Mouse (Mus musculus) liver, embryonic 16.5 days (tissue): ENCODE data around the gene Traf7. TPM values are rescaled to one million over a fixed set of nuclear protein-coding genes. Genes with fewer than 3 reads are reported as not detected.
A peak's percentile ranks its signal among the peaks of the same experiment; 100 is the strongest.

ENCODE experiments used
- ATAC-seq: fragments of 200-750 bp; cut with Nextera tagmentation; 2 replicates; pipeline ENCODE4 v1.8.0; 2017; ENCODE audit warnings: low read depth, mild to moderate bottlenecking, moderate number of reproducible peaks, moderate library complexity
- H3K27ac ChIP-seq: fragments of 300-500 bp; sonication (generic); 2 replicates; pipeline ENCODE4 v1.5.1; 2014; ENCODE audit warnings: mild to moderate bottlenecking, low read length
- H3K27me3 ChIP-seq: fragments of 300-500 bp; sonication (generic); 2 replicates; pipeline ENCODE4 v1.6.1; 2014; ENCODE audit warnings: low read depth, low read length, mixed read lengths; ENCODE audit not compliant: control insufficient read depth, insufficient read depth
- H3K36me3 ChIP-seq: fragments of 300-500 bp; sonication (generic); 2 replicates; pipeline ENCODE4 v1.6.1; 2014; ENCODE audit warnings: mild to moderate bottlenecking; ENCODE audit not compliant: control insufficient read depth, insufficient read depth
- H3K4me1 ChIP-seq: fragments of 300-500 bp; sonication (generic); 2 replicates; pipeline ENCODE4 v1.6.1; 2014; ENCODE audit warnings: low read depth, low read length, mixed read lengths; ENCODE audit not compliant: control insufficient read depth
- H3K4me2 ChIP-seq: fragments of 300-500 bp; sonication (generic); 2 replicates; pipeline ENCODE4 v1.6.1; 2014; ENCODE audit warnings: low read depth, low read length, mixed read lengths
- H3K4me3 ChIP-seq: fragments of 300-500 bp; sonication (generic); 2 replicates; pipeline ENCODE4 v1.5.1; 2014; ENCODE audit warnings: low read depth, mild to moderate bottlenecking, low read length
- H3K9ac ChIP-seq: fragments of 300-500 bp; sonication (generic); 2 replicates; pipeline ENCODE4 v1.6.1; 2014; ENCODE audit warnings: low read depth, low read length
- H3K9me3 ChIP-seq: fragments of 300-500 bp; sonication (generic); replicated peaks from 2 replicates; pipeline ENCODE4 v1.6.1; 2016; ENCODE audit warnings: low read length; ENCODE audit not compliant: control insufficient read depth
- WGBS: fragments of 180-500 bp; shearing (Covaris S2); extraction: QIAGEN DNeasy Blood & Tissue Kit; methylation state at CpG from one replicate; pipeline ENCODE4 v1.1.7; 2014; ENCODE audit not compliant: insufficient replicate concordance; 5-methylcytosine and 5-hydroxymethylcytosine counted together
- polyA plus RNA-seq: library from polyadenylated mRNA; unstranded; fragments of >200 nt; fragmentation: Nextera tagmentation; extraction: Ambion mirVana; gene quantifications from 2 replicates; pipeline ENCODE4 v1.2.1, GENCODE M21; 2015

The Traf7 gene
- polyA plus RNA-seq: 28.5 and 29.6 TPM in 2 replicates

DNA sequence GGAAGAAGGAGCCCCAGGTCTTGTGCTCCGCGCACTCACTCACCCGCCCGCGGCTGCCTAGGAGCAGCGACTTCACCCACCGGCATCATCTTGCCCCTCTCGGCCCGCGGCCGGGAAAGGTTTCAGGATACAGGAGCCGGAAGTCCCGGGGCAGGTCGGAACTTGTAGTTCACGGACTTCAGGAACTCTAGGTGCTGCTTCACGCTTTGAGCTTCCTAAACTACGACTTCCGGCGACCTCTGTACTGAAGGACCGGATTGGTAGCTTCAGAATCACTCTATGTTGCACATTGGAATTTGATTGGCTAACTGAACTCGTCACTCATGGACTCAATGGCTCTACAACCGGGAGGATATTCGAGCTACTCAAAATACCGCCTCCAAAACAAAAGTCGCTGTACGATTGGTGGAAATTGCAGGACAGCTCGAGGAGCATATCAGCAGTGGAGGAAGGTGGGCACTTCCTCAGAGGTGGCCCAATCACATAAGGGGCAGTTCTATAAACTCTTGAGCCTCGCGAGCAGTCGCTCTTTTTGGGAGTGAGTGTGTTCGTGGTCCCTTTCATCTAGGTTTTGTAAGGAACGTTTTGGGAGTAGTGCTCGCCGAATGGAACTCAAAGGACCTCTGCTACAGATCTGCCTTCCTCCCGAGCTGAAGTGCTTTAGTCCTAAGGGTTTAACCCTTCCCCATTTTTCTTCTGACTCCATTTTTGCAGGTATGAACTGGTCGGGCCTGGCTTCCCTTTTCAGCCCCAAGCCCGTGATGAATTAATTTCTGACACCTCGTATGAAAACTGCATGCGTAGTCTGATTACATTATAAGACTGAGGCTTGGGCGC, at the start of gene Traf7:
TSS of gene Traf7 (minus strand) at position 216 of the 837 bp plus-strand sequence.
- Histone ChIP-seq H3K36me3 (no peaks in the 10 kb centered on the region), H3K27me3 (no peaks in the 10 kb centered on the region), H3K9ac (peak within 1 kb of the TSS; percentile 91), H3K4me3 (peak within 1 kb of the TSS; percentile 92), H3K27ac (peak within 1 kb of the TSS; percentile 87), H3K9me3 (no peaks in the 10 kb centered on the region), H3K4me1 (peaks cover 28% of the 10 kb centered on the region), H3K4me2 (peak within 1 kb of the TSS; percentile 79)
- under 1% methylated on average over 40 of the region's 40 CpGs for WGBS
- peak; percentile 96 for ATAC-seq

DNA sequence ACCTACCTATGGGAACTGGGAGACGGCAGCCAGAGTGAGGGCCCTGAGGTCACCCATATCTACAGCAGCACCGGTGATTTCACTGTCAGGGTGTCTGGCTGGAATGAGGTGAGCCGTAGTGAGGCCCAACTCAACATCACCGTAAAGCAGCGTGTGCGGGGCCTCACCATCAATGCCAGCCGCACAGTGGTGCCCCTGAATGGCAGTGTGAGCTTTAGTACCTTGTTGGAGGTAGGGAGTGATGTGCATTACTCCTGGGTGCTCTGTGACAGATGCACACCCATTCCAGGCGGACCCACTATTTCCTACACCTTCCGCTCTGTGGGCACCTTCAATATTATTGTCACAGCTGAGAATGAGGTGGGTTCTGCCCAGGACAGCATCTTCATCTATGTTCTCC, 46.1 kb upstream of the Traf7 start:
- H3K4me3 ChIP-seq: no peak overlapping the region
- no peak overlapping the region for H3K9ac ChIP-seq
- H3K27me3 ChIP-seq: no peaks in the 10 kb centered on the region
- no peak overlapping the region for H3K4me2 ChIP-seq
- H3K27ac ChIP-seq: no peak overlapping the region
- WGBS: 78% methylated on average over 9 of the region's 9 CpGs
- H3K9me3 ChIP-seq: no peaks in the 10 kb centered on the region
- H3K36me3 ChIP-seq: peaks cover 2% of the 10 kb centered on the region; the same call in 1 of the 2 replicates
- H3K4me1 ChIP-seq: no peaks in the 10 kb centered on the region; the same call in 1 of the 2 replicates
- no peak for ATAC-seq

DNA sequence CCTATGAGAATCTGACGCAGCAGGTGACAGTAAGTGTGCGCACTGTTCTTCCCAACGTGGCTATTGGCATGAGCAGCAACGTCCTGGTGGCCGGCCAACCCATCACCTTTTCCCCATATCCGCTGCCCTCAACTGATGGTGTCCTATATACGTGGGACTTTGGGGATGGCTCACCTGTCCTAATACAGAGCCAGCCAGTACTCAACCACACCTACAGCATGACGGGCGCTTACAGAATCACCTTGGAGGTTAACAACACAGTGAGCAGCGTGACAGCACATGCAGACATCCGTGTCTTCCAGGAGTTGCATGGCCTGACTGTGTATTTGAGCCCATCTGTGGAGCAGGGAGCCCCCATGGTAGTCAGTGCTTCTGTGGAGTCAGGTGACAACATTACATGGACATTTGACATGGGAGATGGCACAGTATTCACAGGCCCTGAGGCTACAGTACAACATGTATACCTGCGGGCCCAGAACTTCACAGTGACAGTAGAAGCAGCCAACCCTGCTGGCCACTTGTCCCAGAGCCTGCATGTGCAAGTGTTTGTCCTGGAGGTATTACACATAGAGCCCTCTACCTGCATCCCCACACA, 45.0 kb upstream of the Traf7 start:
- Histone ChIP-seq H3K9ac (no peak overlapping the region), H3K9me3 (no peaks in the 10 kb centered on the region), H3K4me3 (no peak overlapping the region), H3K27ac (no peak overlapping the region), H3K4me1 (no peaks in the 10 kb centered on the region; the same call in 1 of the 2 replicates), H3K4me2 (no peak overlapping the region), H3K36me3 (peaks cover 2% of the 10 kb centered on the region; the same call in 1 of the 2 replicates), H3K27me3 (no peaks in the 10 kb centered on the region)
- WGBS: 84% methylated on average over 12 of the region's 12 CpGs
- no peak for ATAC-seq

DNA sequence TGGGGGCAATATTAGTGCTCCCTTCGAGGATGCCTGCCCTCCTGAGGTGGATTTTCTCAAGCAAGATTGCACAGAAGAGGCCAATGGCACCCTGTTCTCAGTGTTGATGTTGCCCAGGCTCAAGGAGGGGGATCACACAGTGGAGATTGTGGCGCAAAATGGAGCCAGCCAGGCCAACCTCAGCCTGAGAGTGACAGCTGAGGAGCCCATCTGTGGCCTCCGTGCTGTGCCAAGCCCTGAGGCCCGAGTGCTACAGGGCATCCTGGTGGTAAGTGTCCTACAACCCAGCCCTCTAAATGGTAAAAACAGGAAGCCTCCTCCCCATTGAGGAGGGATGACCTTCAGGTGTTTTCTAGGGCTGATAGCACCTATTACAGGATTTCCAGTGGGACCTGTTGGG, 42.1 kb upstream of the Traf7 start:
- 71% methylated on average over 4 of the region's 4 CpGs for WGBS

GRCm38 (mm10) chr17:24567034-24567779, 39.5 kb upstream of the Traf7 start:
- H3K4me2 ChIP-seq: no peak overlapping the region
- ATAC-seq: peak; percentile 68; the same call in 1 of the 2 replicates
- no peak overlapping the region for H3K4me3 ChIP-seq
- peaks cover 13% of the 10 kb centered on the region for H3K4me1 ChIP-seq
- no peaks in the 10 kb centered on the region for H3K27me3 ChIP-seq
- H3K36me3 ChIP-seq: peaks cover 2% of the 10 kb centered on the region; the same call in 1 of the 2 replicates
- peak overlapping the region; percentile 35; the same call in 1 of the 2 replicates for H3K9ac ChIP-seq
- no peaks in the 10 kb centered on the region for H3K9me3 ChIP-seq
- H3K27ac ChIP-seq: no peak overlapping the region
- WGBS: 43% methylated on average over 8 of the region's 8 CpGs

More for the DNA sequence above, 42.1 kb upstream of the Traf7 start:
- Histone ChIP-seq H3K9ac (no peak overlapping the region), H3K9me3 (no peaks in the 10 kb centered on the region), H3K4me1 (peaks cover 13% of the 10 kb centered on the region), H3K36me3 (peaks cover 2% of the 10 kb centered on the region; the same call in 1 of the 2 replicates), H3K4me2 (no peak overlapping the region), H3K27me3 (no peaks in the 10 kb centered on the region), H3K27ac (no peak overlapping the region), H3K4me3 (no peak overlapping the region)
- no peak for ATAC-seq

DNA sequence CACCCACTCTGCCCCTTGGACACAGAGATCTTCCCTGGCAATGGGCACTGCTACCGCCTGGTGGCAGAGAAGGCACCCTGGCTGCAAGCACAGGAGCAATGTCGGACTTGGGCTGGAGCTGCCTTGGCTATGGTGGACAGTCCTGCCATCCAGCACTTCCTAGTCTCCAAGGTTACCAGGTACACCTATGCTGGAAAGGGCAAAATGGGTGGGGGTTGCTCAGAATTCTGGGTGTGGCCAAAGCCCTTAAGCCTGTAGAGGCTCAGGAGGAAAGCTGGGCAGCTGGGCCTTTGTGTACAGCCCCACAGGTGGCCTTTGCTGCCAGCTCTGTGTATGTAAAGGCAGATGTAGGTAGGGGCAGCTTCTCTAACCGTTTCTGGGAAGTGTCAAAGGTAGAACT, 38.1 kb upstream of the Traf7 start:
- peaks cover 13% of the 10 kb centered on the region for H3K4me1 ChIP-seq
- H3K4me2 ChIP-seq: no peak overlapping the region
- no peaks in the 10 kb centered on the region for H3K27me3 ChIP-seq
- WGBS: 69% methylated on average over 3 of the region's 3 CpGs
- peaks cover 2% of the 10 kb centered on the region; the same call in 1 of the 2 replicates for H3K36me3 ChIP-seq
- no peak overlapping the region for H3K4me3 ChIP-seq
- no peak overlapping the region for H3K9ac ChIP-seq
- ATAC-seq: no peak
- H3K9me3 ChIP-seq: no peaks in the 10 kb centered on the region
- no peak overlapping the region for H3K27ac ChIP-seq

- H3K4me1 ChIP-seq: peaks cover 13% of the 10 kb centered on the region
- 66% methylated on average over 3 of the region's 3 CpGs for WGBS
Observed at GRCm38 (mm10) chr17:24565092-24565491, 37.4 kb upstream of the Traf7 start.

DNA sequence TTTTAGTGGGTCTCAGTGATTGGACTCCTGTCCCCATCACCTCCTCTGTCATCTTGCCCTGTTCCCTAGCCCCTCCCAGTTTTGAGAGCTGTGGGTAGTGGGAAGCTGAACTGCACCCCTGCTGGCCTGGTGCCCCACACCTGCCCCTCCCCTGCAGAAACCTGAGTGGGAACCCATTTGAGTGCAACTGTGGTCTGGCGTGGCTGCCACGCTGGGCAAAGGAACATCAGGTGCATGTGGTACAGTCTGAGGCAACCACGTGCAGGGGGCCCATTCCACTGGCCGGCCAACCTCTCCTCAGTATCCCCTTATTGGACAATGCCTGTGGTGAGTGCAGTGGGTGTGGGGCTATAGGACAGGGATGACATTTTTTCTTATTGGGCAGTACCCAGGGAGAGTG, 36.7 kb upstream of the Traf7 start:
- no peak overlapping the region for H3K4me3 ChIP-seq
- WGBS: 82% methylated on average over 4 of the region's 4 CpGs
- no peak overlapping the region for H3K27ac ChIP-seq
- no peaks in the 10 kb centered on the region for H3K9me3 ChIP-seq
- no peaks in the 10 kb centered on the region for H3K36me3 ChIP-seq
- no peaks in the 10 kb centered on the region for H3K27me3 ChIP-seq
- H3K4me1 ChIP-seq: peaks cover 13% of the 10 kb centered on the region
- no peak overlapping the region for H3K4me2 ChIP-seq
- no peak overlapping the region for H3K9ac ChIP-seq
- no peak for ATAC-seq

More at GRCm38 (mm10) chr17:24565092-24565491, 37.4 kb upstream of the Traf7 start:
- H3K9me3 ChIP-seq: no peaks in the 10 kb centered on the region
- no peak overlapping the region for H3K4me2 ChIP-seq
- no peak overlapping the region for H3K27ac ChIP-seq
- no peak for ATAC-seq
- H3K9ac ChIP-seq: no peak overlapping the region
- no peaks in the 10 kb centered on the region for H3K27me3 ChIP-seq
- H3K4me3 ChIP-seq: no peak overlapping the region
- peaks cover 2% of the 10 kb centered on the region; the same call in 1 of the 2 replicates for H3K36me3 ChIP-seq
